Mouse (Mus musculus): ENCODE data around the gene Emp3. TPM values are rescaled to one million over a fixed set of nuclear protein-coding genes. Genes with fewer than 3 reads are reported as not detected.
A peak's percentile ranks its signal among the peaks of the same experiment; 100 is the strongest.
"Not testable (repeated sequence)": the region's sequence is repeated elsewhere in the genome, so short reads cannot be mapped to it uniquely, and the experiment has no call there.

Gene Emp3
- total RNA-seq (2015) (238 and 280 TPM in 2 replicates), total RNA-seq (2017) (186 and 203 TPM in 2 replicates)

DNA sequence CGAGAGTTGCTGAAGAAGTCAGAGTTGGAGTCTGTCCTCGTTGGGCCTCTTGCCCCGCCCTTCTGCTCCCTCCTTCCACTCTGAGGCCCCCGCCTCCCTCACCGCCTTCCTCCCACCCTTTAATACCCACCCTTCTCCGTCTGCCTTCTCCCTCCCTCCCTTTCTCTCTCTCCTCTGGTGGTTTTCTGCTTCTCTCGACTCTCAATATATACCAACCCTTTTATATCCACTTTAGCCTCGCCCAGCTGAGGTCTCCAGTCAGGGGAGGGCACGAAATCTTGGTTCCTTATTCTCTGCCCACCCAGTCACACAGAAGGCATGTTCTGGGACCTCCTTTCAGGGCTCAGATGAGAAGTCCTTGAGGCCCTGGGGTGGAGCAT, at the start of gene Emp3:
Emp3 (minus strand) TSS at position 163 of the 380 bp plus-strand sequence.
- peak; percentile 22 for ATAC-seq (replicated peaks; ENCODE audit: poor library complexity)

DNA sequence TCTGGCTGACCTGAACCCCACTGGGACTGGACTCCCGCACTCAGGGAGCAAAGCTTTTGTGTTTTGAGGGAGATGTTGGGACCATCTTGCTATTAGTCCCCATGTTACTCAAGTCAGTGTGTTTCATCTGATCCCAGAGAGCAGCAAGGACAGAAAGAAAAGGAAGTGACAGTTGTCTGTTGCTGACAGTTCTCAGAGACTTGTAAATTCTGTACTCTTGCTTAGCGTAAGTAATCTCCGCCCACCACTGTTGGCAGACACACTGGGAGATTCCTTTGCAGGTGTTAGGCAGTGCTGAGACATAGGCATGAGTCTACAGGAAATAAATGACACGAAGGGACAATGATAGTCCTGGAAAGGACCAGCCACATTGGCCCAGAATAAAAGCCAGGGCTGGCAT, 35.4 kb upstream of the Emp3 start:
- no peak for ATAC-seq (replicated peaks; ENCODE audit: poor library complexity)

DNA sequence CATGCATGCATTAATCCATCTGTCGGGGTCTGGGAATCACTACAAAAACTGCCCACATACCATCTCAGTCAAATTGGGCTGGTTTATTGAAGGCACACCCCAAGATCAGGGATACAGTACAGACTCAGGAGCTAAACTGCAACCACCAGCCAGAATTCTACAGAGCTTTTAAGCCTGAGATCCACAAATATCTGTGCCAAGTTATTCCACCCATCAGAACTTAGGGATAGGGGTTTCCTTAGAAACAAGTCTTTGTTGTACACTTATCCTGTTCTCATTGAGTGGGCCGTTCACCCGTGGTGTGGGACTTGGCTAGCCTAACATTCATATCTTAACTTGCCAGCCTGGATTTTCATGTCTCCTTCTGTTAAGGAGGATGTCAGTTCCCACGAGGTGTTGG, 27.9 kb upstream of the Emp3 start:
- ATAC-seq (replicated peaks; ENCODE audit: poor library complexity), result no peak

DNA sequence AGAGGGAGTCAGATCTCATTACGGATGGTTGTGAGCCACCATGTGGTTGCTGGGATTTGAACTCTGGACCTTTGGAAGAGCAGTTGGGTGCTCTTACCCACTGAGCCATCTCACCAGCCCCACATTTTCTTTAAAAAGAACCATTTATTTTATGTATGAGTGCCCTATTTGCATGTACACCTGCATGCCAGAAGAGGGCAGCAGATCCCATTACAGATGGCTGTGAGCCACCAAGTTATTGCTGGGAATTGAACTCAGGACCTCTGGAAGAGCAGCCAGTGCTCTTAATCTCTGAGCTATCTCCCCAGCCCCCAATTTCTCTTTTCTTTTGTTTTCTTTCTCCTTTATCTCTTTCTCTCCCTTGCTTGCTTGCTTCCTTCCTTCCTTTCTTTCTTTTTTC, 22.1 kb upstream of the Emp3 start:
- ATAC-seq (replicated peaks; ENCODE audit: poor library complexity), result not testable (repeated sequence)

DNA sequence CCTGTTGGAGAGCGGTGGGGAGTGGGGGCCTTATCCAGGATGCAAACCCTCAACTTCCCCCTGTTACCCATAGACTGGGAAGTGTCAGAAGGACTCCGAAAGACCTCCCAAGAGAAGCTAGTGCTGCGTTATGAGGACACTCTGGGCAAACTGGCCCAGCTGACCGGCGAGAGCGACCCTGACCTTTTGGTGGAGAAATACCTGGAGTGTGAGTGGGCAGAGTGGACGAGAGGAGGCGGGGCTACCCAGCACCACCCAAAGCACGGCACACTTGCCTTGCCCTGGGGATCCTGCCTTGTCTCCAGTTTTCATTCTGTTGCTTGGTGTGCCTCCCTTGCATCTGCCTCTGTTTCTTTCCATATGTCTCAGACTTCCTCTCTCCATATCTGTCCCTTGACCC, 20.8 kb upstream of the Emp3 start:
- no peak for ATAC-seq (replicated peaks; ENCODE audit: poor library complexity)

DNA sequence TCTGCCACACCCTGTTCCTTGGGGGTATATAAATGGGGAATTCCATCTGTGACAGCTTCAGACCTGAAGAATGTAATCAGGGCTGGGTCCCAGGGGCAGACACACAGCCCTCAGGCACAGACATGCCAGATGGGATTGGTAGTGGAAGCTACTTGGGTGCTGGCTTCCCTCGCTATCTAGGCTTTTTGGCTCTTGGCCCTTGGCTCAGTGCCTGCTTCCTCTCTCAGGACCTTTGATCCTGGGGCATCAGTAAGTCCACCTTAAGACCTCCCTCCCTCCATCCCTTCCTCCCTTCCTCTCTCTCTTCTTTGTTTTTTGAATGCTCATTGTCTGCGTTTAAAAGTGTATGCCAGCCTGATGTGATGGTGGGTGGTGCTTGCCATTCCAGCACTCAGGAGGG, 18.6 kb upstream of the Emp3 start:
- ATAC-seq (replicated peaks; ENCODE audit: poor library complexity), result no peak

- ATAC-seq (replicated peaks; ENCODE audit: poor library complexity), result peak; percentile 96
These were observed 13.9 kb upstream of the Emp3 start for GRCm38 (mm10) chr7:45935114-45935513.

- not testable (repeated sequence) for ATAC-seq (replicated peaks; ENCODE audit: poor library complexity)
These were observed 12.6 kb upstream of the Emp3 start for GRCm38 (mm10) chr7:45933766-45934165.

- no peak for ATAC-seq (replicated peaks; ENCODE audit: poor library complexity)
These were observed 8.5 kb upstream of the Emp3 start for GRCm38 (mm10) chr7:45929688-45930087.

- no peak for ATAC-seq (replicated peaks; ENCODE audit: poor library complexity)
These were observed 7.6 kb upstream of the Emp3 start for GRCm38 (mm10) chr7:45928626-45929295.

- no peak for ATAC-seq (replicated peaks; ENCODE audit: poor library complexity)
These were observed 3.2 kb upstream of the Emp3 start for GRCm38 (mm10) chr7:45924429-45924816.

DNA sequence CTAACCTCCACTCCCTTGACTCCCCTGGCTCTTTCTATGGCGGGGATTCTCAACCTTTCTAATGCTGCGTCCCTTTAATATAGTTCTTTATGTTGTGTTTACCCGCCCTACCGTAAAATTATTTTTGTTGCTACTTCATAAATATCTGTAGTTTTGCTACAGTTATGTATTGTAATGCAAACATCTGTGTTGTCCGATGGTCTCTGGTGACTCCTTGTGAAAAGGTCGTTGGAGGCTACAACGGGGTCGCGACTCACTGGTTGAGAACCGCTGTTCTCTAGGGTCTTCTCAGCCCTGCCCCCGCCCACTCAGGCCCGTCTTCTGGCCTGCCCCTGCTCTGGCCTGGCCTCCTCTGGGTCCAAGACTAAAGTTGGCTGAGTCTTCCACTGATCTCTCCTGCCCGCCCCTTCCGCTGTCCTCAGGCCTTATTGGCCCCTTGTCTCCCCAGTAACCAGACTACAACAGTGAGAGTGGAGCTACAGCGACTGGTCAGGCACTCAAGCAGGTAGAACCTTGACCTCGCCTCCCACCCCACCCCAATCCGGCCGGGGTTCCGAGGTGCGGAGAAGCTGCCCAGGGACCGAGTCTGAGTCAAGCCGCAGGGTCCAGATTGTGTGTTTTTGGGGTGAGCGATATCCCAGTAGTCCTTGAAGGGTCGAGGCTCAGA, 2.7 kb upstream of the Emp3 start, which contains the start of gene Ccdc114:
Ccdc114 (plus strand) TSS at position 311 of the 667 bp plus-strand sequence.
- ATAC-seq (replicated peaks; ENCODE audit: poor library complexity), result peak; percentile 22

- ATAC-seq (replicated peaks; ENCODE audit: poor library complexity), result peak; percentile 67
These were observed 1.9 kb upstream of the Emp3 start for GRCm38 (mm10) chr7:45922928-45923761.

DNA sequence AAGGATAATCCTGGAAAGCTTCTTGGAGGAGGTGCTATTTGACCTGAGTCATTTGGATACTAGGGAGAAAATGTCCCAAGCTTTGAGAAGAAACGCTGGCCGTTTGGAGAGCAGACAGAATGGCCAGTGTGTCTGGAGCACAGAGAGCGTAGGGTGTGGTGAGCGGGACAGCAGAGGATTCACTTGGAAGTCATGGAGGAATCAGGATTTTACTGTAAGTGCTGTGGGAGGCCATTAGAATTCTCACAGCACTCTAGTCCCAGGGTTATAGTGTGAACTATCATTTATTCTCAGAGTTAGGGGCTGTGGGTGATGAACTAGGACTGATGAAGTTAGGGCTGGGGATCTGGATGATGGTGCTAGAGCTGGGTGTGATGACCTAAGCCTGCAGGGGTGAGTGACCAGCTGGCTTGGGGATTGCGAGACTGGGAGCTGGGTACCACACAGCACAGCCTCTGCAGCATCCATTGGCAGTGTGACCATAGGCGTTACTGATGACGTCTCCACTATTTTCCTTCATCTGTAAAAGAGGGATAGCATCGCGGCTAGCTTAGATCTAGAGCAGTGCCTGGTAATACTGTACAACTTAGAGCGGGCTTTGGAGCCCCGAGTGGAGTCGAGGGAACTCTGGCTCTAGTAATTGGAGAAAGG, 871 bp upstream of the Emp3 start:
- ATAC-seq (replicated peaks; ENCODE audit: poor library complexity), result no peak

DNA sequence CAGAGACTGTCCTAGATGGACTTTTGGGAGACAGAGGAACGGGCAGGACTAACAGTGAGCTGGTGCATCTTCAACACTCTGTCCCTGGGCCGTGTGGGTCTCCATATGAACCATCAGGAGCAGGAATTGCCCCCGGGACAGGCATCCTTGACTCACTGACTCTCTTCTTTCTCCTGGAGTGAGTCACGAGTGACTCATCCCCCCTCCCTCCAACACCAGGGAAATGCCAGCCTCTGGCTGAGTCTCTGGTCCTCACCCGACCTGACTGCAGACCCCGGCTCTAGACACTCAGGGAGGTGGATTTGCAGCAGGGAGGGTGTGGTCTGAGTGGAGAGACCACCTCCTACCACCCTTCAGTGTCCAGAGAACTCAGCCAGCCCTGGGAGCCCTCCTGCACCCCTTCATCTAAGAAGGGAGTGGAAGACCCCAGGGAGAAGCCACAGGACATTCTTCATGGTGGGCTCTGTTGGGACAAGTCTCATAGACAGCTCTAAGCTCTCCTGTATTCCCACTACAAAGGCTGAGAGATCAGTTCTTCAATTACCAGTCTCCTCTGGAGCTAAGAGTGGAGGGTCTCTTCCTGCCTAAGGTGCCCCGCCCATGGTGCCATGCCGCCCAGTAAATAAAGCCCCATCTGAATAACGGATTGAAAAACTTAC, 492 bp downstream of the Emp3 start:
- no peak for ATAC-seq (replicated peaks; ENCODE audit: poor library complexity)

DNA sequence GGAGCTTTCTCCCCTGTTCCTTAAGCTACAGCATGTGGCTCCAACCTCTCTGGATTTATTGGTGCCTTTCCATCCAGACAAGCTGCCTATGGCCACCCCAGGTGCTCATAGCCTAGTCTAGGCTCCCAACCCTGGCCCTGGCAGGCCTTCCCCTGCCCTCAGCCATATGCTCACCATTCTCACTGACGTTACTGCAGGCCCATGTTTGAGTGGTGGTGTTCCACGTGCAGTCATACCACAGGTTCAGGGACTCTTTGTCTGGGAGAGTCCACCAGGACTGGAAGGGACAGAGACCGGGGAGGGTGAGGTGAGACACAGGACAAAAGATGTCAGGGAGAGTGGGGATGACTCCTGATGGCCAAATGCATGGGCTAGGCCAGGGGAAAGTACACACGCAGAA, 1.4 kb downstream of the Emp3 start:
- no peak for ATAC-seq (replicated peaks; ENCODE audit: poor library complexity)

GRCm38 (mm10) chr7:45919083-45919671, 2.0 kb downstream of the Emp3 start:
- ATAC-seq (replicated peaks; ENCODE audit: poor library complexity), result no peak

GRCm38 (mm10) chr7:45917926-45918325, 3.3 kb downstream of the Emp3 start:
- no peak for ATAC-seq (replicated peaks; ENCODE audit: poor library complexity)

GRCm38 (mm10) chr7:45917004-45917704, 4.0 kb downstream of the Emp3 start:
- no peak for ATAC-seq (replicated peaks; ENCODE audit: poor library complexity)
